Mouse (Mus musculus) hindbrain, embryonic 16.5 days (tissue): ENCODE data around the gene Syt13. TPM values are rescaled to one million over a fixed set of nuclear protein-coding genes. Genes with fewer than 3 reads are reported as not detected.

Experiments
- ATAC-seq: fragments of 200-750 bp; cut with Nextera tagmentation; 2 replicates; pipeline ENCODE4 v1.8.0; 2017; ENCODE audit warnings: moderate TSS enrichment, moderate library complexity
- H3K27ac ChIP-seq: fragments of 300-500 bp; sonication (generic); 2 replicates; pipeline ENCODE4 v1.5.1; 2014; ENCODE audit warnings: low read depth, mild to moderate bottlenecking, control low read depth, low read length, moderate library complexity
- H3K27me3 ChIP-seq: fragments of 300-500 bp; sonication (generic); replicated peaks from 2 replicates; pipeline ENCODE4 v1.6.1; 2014; ENCODE audit warnings: low read length; ENCODE audit not compliant: control insufficient read depth, insufficient read depth
- H3K36me3 ChIP-seq: fragments of 300-500 bp; sonication (generic); 2 replicates; pipeline ENCODE4 v1.6.1; 2014; ENCODE audit warnings: mild to moderate bottlenecking, low read length, moderate library complexity, mixed read lengths; ENCODE audit not compliant: control insufficient read depth, insufficient read depth
- H3K4me1 ChIP-seq: fragments of 300-500 bp; sonication (generic); 2 replicates; pipeline ENCODE4 v1.6.1; 2014; ENCODE audit warnings: low read depth, low read length; ENCODE audit not compliant: control insufficient read depth, insufficient read depth
- H3K4me2 ChIP-seq: fragments of 300-500 bp; sonication (generic); 2 replicates; pipeline ENCODE4 v1.6.1; 2014; ENCODE audit warnings: mild to moderate bottlenecking, low read length, control low read depth, moderate library complexity
- H3K4me3 ChIP-seq: fragments of 300-500 bp; sonication (generic); 2 replicates; pipeline ENCODE4 v1.5.1; 2014; ENCODE audit warnings: mild to moderate bottlenecking, low read length, control low read depth, moderate library complexity
- H3K9ac ChIP-seq: fragments of 300-500 bp; sonication (generic); 2 replicates; pipeline ENCODE4 v1.6.1; 2014; ENCODE audit warnings: low read depth, mild to moderate bottlenecking, control low read depth, low read length, moderate library complexity
- H3K9me3 ChIP-seq: fragments of 300-500 bp; sonication (generic); 2 replicates; pipeline ENCODE4 v1.6.1; 2014; ENCODE audit warnings: mild to moderate bottlenecking, low read length, moderate library complexity; ENCODE audit not compliant: control insufficient read depth
- WGBS: fragments of 180-500 bp; shearing (Covaris S2); extraction: QIAGEN DNeasy Blood & Tissue Kit; methylation state at CpG from one replicate; pipeline ENCODE4 v1.1.7; 2014; 5-methylcytosine and 5-hydroxymethylcytosine counted together
- polyA plus RNA-seq: library from polyadenylated mRNA; unstranded; fragments of >200 nt; fragmentation: Nextera tagmentation; extraction: Ambion mirVana; gene quantifications from 2 replicates; pipeline ENCODE4 v1.2.1, GENCODE M21; 2015

Syt13 gene
- polyA plus RNA-seq, 1 experiment from 2014 or later = 66.6 TPM

- H3K9ac ChIP-seq = no peak overlapping the region
- H3K4me3 ChIP-seq = no peak overlapping the region
- no peaks in the 10 kb centered on the region for H3K9me3 ChIP-seq
- no peak overlapping the region for H3K4me2 ChIP-seq
- no peaks in the 10 kb centered on the region for H3K27me3 ChIP-seq
- WGBS = 28% methylated on average over 10 of the region's 10 CpGs
- peaks cover 3% of the 10 kb centered on the region for H3K36me3 ChIP-seq
- H3K27ac ChIP-seq = no peak overlapping the region
- ATAC-seq = 0 out of 2 replicates have a peak, but pooled peaks have one; percentile 37
- H3K4me1 ChIP-seq = peaks cover 3% of the 10 kb centered on the region; the same call in 1 of the 2 replicates
These were observed 52.3 kb downstream of the Syt13 start for GRCm38 (mm10) chr2:92967032-92967838.

DNA sequence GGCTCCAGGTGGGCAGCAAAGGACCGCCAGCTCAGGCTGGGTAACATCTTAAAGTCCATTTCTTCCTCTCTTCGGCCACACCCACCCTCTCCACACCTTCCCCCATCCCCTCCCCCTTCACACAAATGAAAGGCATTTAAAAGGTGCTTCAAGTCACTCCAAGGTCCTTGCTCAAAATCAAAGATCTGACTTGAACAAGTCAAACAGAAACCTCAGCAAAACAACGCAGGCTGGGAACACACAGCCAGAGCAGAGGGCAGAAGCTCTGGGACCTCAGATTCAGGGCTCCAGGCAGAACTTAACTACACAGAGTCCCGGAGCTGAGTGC lies 52.9 kb downstream of the Syt13 start:
- H3K9ac ChIP-seq = no peak overlapping the region
- ATAC-seq = no peak
- 53% methylated on average over 4 of the region's 4 CpGs for WGBS
- H3K4me3 ChIP-seq = no peak overlapping the region
- no peaks in the 10 kb centered on the region for H3K9me3 ChIP-seq
- no peak overlapping the region for H3K27ac ChIP-seq
- H3K4me2 ChIP-seq = no peak overlapping the region
- H3K27me3 ChIP-seq = no peaks in the 10 kb centered on the region
- H3K36me3 ChIP-seq = peaks cover 9% of the 10 kb centered on the region
- H3K4me1 ChIP-seq = peaks cover 3% of the 10 kb centered on the region; the same call in 1 of the 2 replicates

DNA sequence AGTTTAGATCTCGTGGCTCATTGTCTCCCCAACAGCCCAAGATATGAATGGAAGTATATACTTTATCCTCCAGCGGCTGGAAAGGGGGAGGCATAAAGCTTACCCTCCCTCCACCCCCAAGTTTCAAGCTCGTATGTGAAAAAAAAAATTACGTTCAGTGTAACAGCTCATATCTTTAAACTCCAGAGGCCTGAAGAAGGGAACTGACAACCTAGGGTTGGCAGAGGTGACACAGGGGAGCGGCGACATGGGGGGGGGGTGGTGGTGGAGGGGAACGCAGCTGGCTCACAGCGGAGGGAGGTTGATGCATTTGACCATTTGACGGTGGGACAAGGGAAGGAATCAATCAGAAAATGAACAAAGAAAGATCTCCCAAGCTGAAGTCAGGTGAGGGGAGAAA lies 56.2 kb downstream of the Syt13 start:
- no peaks in the 10 kb centered on the region for H3K27me3 ChIP-seq
- 0 out of 2 replicates have a peak, but pooled peaks cover 2% of the 10 kb centered on the region for H3K9me3 ChIP-seq
- H3K27ac ChIP-seq = no peak overlapping the region
- 72% methylated on average over 9 of the region's 9 CpGs for WGBS
- H3K36me3 ChIP-seq = peaks cover 37% of the 10 kb centered on the region
- no peak for ATAC-seq
- no peak overlapping the region for H3K4me2 ChIP-seq
- H3K4me1 ChIP-seq = peaks cover 3% of the 10 kb centered on the region; the same call in 1 of the 2 replicates
- no peak overlapping the region for H3K9ac ChIP-seq
- H3K4me3 ChIP-seq = no peak overlapping the region

DNA sequence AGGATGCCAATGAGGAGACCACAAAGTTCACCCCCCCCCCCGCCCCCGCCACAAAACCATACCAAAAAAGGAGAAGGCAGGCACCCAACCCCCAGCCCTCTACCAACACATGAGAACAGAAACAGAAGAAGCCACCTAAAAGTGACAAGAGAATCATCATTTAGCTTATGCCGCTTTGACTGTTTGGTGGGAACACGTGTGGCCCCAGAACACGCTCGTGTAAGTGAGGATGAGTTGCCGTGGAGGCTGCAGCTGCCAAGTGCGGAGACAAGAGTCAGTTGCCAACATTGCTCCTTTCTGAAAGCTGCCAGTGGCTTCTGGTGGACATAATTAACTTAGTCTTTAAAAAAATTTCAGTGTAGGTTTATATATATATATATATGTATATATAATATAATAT lies 56.6 kb downstream of the Syt13 start:
- H3K9ac ChIP-seq = no peak overlapping the region
- no peaks in the 10 kb centered on the region for H3K27me3 ChIP-seq
- peaks cover 37% of the 10 kb centered on the region for H3K36me3 ChIP-seq
- H3K4me2 ChIP-seq = no peak overlapping the region
- H3K27ac ChIP-seq = no peak overlapping the region
- peaks cover 2% of the 10 kb centered on the region; the same call in 1 of the 2 replicates for H3K4me1 ChIP-seq
- WGBS = 89% methylated on average over 8 of the region's 8 CpGs
- 0 out of 2 replicates have a peak, but pooled peaks cover 2% of the 10 kb centered on the region for H3K9me3 ChIP-seq
- no peak for ATAC-seq
- H3K4me3 ChIP-seq = no peak overlapping the region

DNA sequence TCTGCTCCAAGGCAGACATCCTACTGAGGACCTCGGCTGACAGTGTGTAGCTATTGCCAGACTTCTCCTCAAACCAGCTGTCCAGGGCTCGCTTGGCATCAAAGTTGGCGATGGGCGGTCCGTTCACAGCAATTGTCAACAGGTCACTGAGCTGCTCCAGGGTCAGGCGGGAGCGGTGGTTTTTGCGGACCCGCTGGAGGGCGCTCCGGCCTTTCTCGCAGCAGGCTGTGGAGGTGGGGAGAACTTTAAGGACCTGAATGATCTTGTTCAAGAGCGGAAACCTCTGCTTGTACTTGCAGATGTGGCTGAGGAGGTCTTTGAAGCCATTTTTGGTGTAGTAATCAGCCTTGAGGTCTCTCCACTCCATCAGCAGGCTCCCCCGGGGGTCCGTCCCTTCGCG lies 57.2 kb downstream of the Syt13 start:
- no peaks in the 10 kb centered on the region for H3K4me1 ChIP-seq
- H3K27me3 ChIP-seq = no peaks in the 10 kb centered on the region
- WGBS = 82% methylated on average over 17 of the region's 17 CpGs
- no peak overlapping the region for H3K4me3 ChIP-seq
- peaks cover 37% of the 10 kb centered on the region for H3K36me3 ChIP-seq
- no peak for ATAC-seq
- H3K9ac ChIP-seq = no peak overlapping the region
- 0 out of 2 replicates have a peak, but pooled peaks cover 2% of the 10 kb centered on the region for H3K9me3 ChIP-seq
- H3K27ac ChIP-seq = no peak overlapping the region
- H3K4me2 ChIP-seq = no peak overlapping the region

DNA sequence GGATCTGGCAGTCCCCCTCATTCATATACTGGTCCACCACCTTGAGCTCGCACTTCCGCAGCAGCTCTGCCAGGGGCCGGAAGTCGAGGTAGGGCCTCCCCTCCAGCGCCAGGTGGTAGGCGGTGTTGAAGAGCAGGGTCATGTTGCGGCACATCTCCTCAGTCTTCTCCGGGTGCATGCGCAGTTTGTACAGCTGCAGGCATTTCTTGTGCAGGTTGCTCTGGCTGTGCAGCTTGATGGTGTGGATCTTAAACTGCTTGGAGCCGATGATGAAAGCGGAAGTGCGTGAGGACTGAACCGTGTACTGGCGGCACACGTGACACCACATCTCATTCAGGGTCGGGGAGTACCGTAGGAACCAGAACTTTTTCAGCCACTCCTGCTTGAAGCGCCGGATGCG lies 58.7 kb downstream of the Syt13 start:
- WGBS = 96% methylated on average over 20 of the region's 20 CpGs
- H3K36me3 ChIP-seq = peaks cover 39% of the 10 kb centered on the region
- no peaks in the 10 kb centered on the region for H3K4me1 ChIP-seq

GRCm38 (mm10) chr2:92975031-92975790 lies 60.3 kb downstream of the Syt13 start:
- 0 out of 2 replicates have a peak, but pooled peaks cover 2% of the 10 kb centered on the region for H3K9me3 ChIP-seq
- H3K4me1 ChIP-seq = no peaks in the 10 kb centered on the region
- peaks cover 42% of the 10 kb centered on the region for H3K36me3 ChIP-seq
- no peak overlapping the region for H3K4me3 ChIP-seq
- H3K9ac ChIP-seq = no peak overlapping the region
- H3K27me3 ChIP-seq = no peaks in the 10 kb centered on the region
- no peak for ATAC-seq
- 60% methylated on average over 14 of the region's 14 CpGs for WGBS
- no peak overlapping the region for H3K4me2 ChIP-seq
- H3K27ac ChIP-seq = no peak overlapping the region

More for the DNA sequence above, 58.7 kb downstream of the Syt13 start:
- Histone ChIP-seq H3K27me3 (no peaks in the 10 kb centered on the region), H3K4me2 (no peak overlapping the region), H3K9me3 (0 out of 2 replicates have a peak, but pooled peaks cover 2% of the 10 kb centered on the region), H3K4me3 (no peak overlapping the region), H3K9ac (no peak overlapping the region), H3K27ac (no peak overlapping the region)
- no peak for ATAC-seq

DNA sequence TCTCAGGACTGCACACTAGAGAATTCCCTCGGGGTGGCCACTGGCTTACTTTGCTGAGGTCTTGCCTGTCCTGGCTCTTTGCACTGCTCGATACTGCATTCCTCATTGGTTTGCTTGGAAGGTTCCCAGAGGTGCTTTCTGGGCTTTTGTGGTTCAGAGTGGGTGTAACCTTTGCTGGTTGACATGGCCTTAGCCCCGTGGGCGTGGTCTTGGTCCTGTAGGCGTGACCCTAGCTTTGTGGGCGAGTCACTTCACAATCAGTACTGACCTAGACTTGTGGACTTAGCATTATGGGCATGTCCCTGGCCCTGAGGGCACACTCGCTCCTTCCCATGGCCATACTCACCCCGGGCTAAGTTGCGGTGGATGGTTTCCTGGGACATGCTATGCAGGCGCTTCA lies 65.3 kb downstream of the Syt13 start:
- ATAC-seq = no peak
- Histone ChIP-seq H3K4me2 (no peak overlapping the region), H3K4me1 (no peaks in the 10 kb centered on the region), H3K36me3 (peaks cover 12% of the 10 kb centered on the region; the same call in 1 of the 2 replicates), H3K9ac (no peak overlapping the region), H3K27ac (no peak overlapping the region), H3K4me3 (no peak overlapping the region), H3K9me3 (no peaks in the 10 kb centered on the region), H3K27me3 (no peaks in the 10 kb centered on the region)
- WGBS = 87% methylated on average over 10 of the region's 10 CpGs
